Mouse (Mus musculus) limb, embryonic 10.5 days (tissue): ENCODE measurements around the gene Kif5a. TPM values are rescaled to one million over a fixed set of nuclear protein-coding genes. Genes with fewer than 3 reads are reported as not detected.
A peak's percentile ranks its signal among the peaks of the same experiment; 100 is the strongest.

Experiments used
- DNase-seq: peaks from one replicate; pipeline ENCODE4 v3.0.0-alpha.2; 2017; ENCODE audit warnings: low spot score
- H3K27ac ChIP-seq: fragments of 300-500 bp; sonication (generic); 2 replicates; pipeline ENCODE4 v1.5.1; 2016; ENCODE audit warnings: mild to moderate bottlenecking
- H3K27me3 ChIP-seq: fragments of 300-500 bp; sonication (generic); 2 replicates; pipeline ENCODE4 v1.6.1; 2016; ENCODE audit warnings: low read depth, mild to moderate bottlenecking; ENCODE audit not compliant: poor library complexity, severe bottlenecking
- H3K36me3 ChIP-seq: fragments of 300-500 bp; sonication (generic); 2 replicates; pipeline ENCODE4 v1.6.1; 2016; ENCODE audit warnings: mild to moderate bottlenecking, moderate library complexity
- H3K4me1 ChIP-seq: fragments of 300-500 bp; sonication (generic); 2 replicates; pipeline ENCODE4 v1.6.1; 2016
- H3K4me3 ChIP-seq: fragments of 300-500 bp; sonication (generic); 2 replicates; pipeline ENCODE4 v1.5.1; 2016; ENCODE audit warnings: mild to moderate bottlenecking, moderate library complexity
- H3K9me3 ChIP-seq: fragments of 300-500 bp; sonication (generic); replicated peaks from 2 replicates; pipeline ENCODE4 v1.6.1; 2016; ENCODE audit warnings: mild to moderate bottlenecking
- WGBS: fragments of 180-500 bp; shearing (Covaris S2); methylation state at CpG from one replicate; pipeline ENCODE4 v1.1.7; 2016; 5-methylcytosine and 5-hydroxymethylcytosine counted together
- polyA plus RNA-seq: library from polyadenylated mRNA; unstranded; fragments of >200 nt; fragmentation: Nextera tagmentation; extraction: Ambion mirVana; gene quantifications from 2 replicates; pipeline ENCODE4 v1.2.1, GENCODE M21; 2016

Gene Kif5a
- polyA plus RNA-seq, 1 experiment from 2014 or later, result 2.2 TPM

- H3K4me3 ChIP-seq, result no peak overlapping the region
- H3K36me3 ChIP-seq, result no peaks in the 10 kb centered on the region
- H3K27ac ChIP-seq, result no peak overlapping the region
- peaks cover 4% of the 10 kb centered on the region; the same call in 1 of the 2 replicates for H3K4me1 ChIP-seq
- 96% methylated on average over 11 of the region's 11 CpGs for WGBS
- DNase-seq, result no peak
- H3K9me3 ChIP-seq, result no peaks in the 10 kb centered on the region
- H3K27me3 ChIP-seq, result no peaks in the 10 kb centered on the region
These were observed 46.7 kb downstream of the Kif5a start for GRCm38 (mm10) chr10:127216456-127216855.

- 55% methylated on average over 1 of the region's 1 CpGs for WGBS
These were observed 48.7 kb downstream of the Kif5a start for GRCm38 (mm10) chr10:127214422-127214803.

GRCm38 (mm10) chr10:127213704-127214421 lies 49.3 kb downstream of the Kif5a start:
- Histone ChIP-seq H3K27me3 (no peaks in the 10 kb centered on the region), H3K36me3 (peaks cover 4% of the 10 kb centered on the region), H3K9me3 (no peaks in the 10 kb centered on the region), H3K4me1 (peaks cover 21% of the 10 kb centered on the region), H3K27ac (no peak overlapping the region), H3K4me3 (no peak overlapping the region)
- WGBS, result 85% methylated on average over 13 of the region's 13 CpGs
- no peak for DNase-seq

More at GRCm38 (mm10) chr10:127214422-127214803, 48.7 kb downstream of the Kif5a start:
- no peaks in the 10 kb centered on the region for H3K9me3 ChIP-seq
- H3K27me3 ChIP-seq, result no peaks in the 10 kb centered on the region
- peaks cover 21% of the 10 kb centered on the region for H3K4me1 ChIP-seq
- no peak overlapping the region for H3K4me3 ChIP-seq
- 0 out of 2 replicates have a peak, but pooled peaks cover 2% of the 10 kb centered on the region for H3K36me3 ChIP-seq
- H3K27ac ChIP-seq, result no peak overlapping the region
- DNase-seq, result no peak

- H3K4me1 ChIP-seq, result peaks cover 21% of the 10 kb centered on the region
- H3K4me3 ChIP-seq, result no peak overlapping the region
- no peak overlapping the region for H3K27ac ChIP-seq
- no peak for DNase-seq
- peaks cover 10% of the 10 kb centered on the region for H3K36me3 ChIP-seq
- no peaks in the 10 kb centered on the region for H3K27me3 ChIP-seq
- no peaks in the 10 kb centered on the region for H3K9me3 ChIP-seq
- WGBS, result 92% methylated on average over 8 of the region's 8 CpGs
These were observed 49.9 kb downstream of the Kif5a start for GRCm38 (mm10) chr10:127213272-127213671.

- Histone ChIP-seq H3K36me3 (peaks cover 28% of the 10 kb centered on the region), H3K27me3 (no peaks in the 10 kb centered on the region), H3K27ac (peak within 1 kb of the TSS; percentile 88), H3K9me3 (no peaks in the 10 kb centered on the region), H3K4me1 (peaks cover 21% of the 10 kb centered on the region), H3K4me3 (peak within 1 kb of the TSS; percentile 94)
- under 1% methylated on average over 47 of the region's 47 CpGs for WGBS
- peak; percentile 96 for DNase-seq
These were observed 51.7 kb downstream of the Kif5a start, which contains the start of gene Pip4k2c for GRCm38 (mm10) chr10:127211414-127211854. Pip4k2c (minus strand) TSS chr10:127211585.

- H3K4me3 ChIP-seq, result peak overlapping the region; percentile 94
- H3K27me3 ChIP-seq, result no peaks in the 10 kb centered on the region
- under 1% methylated on average over 25 of the region's 25 CpGs for WGBS
- H3K36me3 ChIP-seq, result peaks cover 33% of the 10 kb centered on the region
- peak overlapping the region; percentile 88 for H3K27ac ChIP-seq
- no peak for DNase-seq
- no peaks in the 10 kb centered on the region for H3K9me3 ChIP-seq
- H3K4me1 ChIP-seq, result peaks cover 21% of the 10 kb centered on the region
These were observed 52.2 kb downstream of the Kif5a start for GRCm38 (mm10) chr10:127210961-127211405.

GRCm38 (mm10) chr10:127209928-127210570 lies 53.1 kb downstream of the Kif5a start:
- Histone ChIP-seq H3K4me3 (peak overlapping the region; percentile 94), H3K36me3 (peaks cover 42% of the 10 kb centered on the region), H3K27ac (no peak overlapping the region), H3K27me3 (no peaks in the 10 kb centered on the region), H3K9me3 (no peaks in the 10 kb centered on the region), H3K4me1 (peaks cover 21% of the 10 kb centered on the region)
- 90% methylated on average over 13 of the region's 13 CpGs for WGBS
- DNase-seq, result no peak

- H3K27ac ChIP-seq, result no peak overlapping the region
- WGBS, result 93% methylated on average over 4 of the region's 4 CpGs
- H3K4me1 ChIP-seq, result peaks cover 21% of the 10 kb centered on the region
- no peak overlapping the region for H3K4me3 ChIP-seq
- H3K27me3 ChIP-seq, result no peaks in the 10 kb centered on the region
- H3K36me3 ChIP-seq, result peaks cover 53% of the 10 kb centered on the region
- no peak for DNase-seq
- H3K9me3 ChIP-seq, result no peaks in the 10 kb centered on the region
These were observed 54.2 kb downstream of the Kif5a start for GRCm38 (mm10) chr10:127208921-127209320.

GRCm38 (mm10) chr10:127205373-127205772 lies 57.8 kb downstream of the Kif5a start:
- 95% methylated on average over 10 of the region's 10 CpGs for WGBS
- Histone ChIP-seq H3K27me3 (no peaks in the 10 kb centered on the region), H3K4me1 (peaks cover 7% of the 10 kb centered on the region), H3K27ac (no peak overlapping the region), H3K36me3 (peaks cover 85% of the 10 kb centered on the region), H3K4me3 (no peak overlapping the region), H3K9me3 (no peaks in the 10 kb centered on the region)
- DNase-seq, result no peak

GRCm38 (mm10) chr10:127204589-127204988 lies 58.6 kb downstream of the Kif5a start:
- WGBS, result 95% methylated on average over 5 of the region's 5 CpGs
- Histone ChIP-seq H3K4me3 (no peak overlapping the region), H3K36me3 (peaks cover 92% of the 10 kb centered on the region), H3K4me1 (peaks cover 2% of the 10 kb centered on the region; the same call in 1 of the 2 replicates), H3K27me3 (no peaks in the 10 kb centered on the region), H3K9me3 (no peaks in the 10 kb centered on the region), H3K27ac (no peak overlapping the region)
- no peak for DNase-seq

- Histone ChIP-seq H3K4me3 (no peak overlapping the region), H3K4me1 (no peaks in the 10 kb centered on the region), H3K9me3 (no peaks in the 10 kb centered on the region), H3K36me3 (peaks cover 96% of the 10 kb centered on the region), H3K27me3 (no peaks in the 10 kb centered on the region), H3K27ac (no peak overlapping the region)
- DNase-seq, result no peak
- WGBS, result 97% methylated on average over 3 of the region's 3 CpGs
These were observed 60.0 kb downstream of the Kif5a start for GRCm38 (mm10) chr10:127203106-127203505.

GRCm38 (mm10) chr10:127200279-127200678 lies 62.9 kb downstream of the Kif5a start:
- Histone ChIP-seq H3K9me3 (no peaks in the 10 kb centered on the region), H3K27me3 (no peaks in the 10 kb centered on the region), H3K4me3 (no peak overlapping the region), H3K4me1 (peaks cover 11% of the 10 kb centered on the region), H3K27ac (no peak overlapping the region), H3K36me3 (peaks cover 79% of the 10 kb centered on the region)
- DNase-seq, result no peak
- WGBS, result 88% methylated on average over 8 of the region's 8 CpGs

GRCm38 (mm10) chr10:127199474-127199873 lies 63.7 kb downstream of the Kif5a start:
- Histone ChIP-seq H3K27ac (no peak overlapping the region), H3K9me3 (no peaks in the 10 kb centered on the region), H3K4me3 (no peak overlapping the region), H3K4me1 (peaks cover 19% of the 10 kb centered on the region), H3K36me3 (peaks cover 70% of the 10 kb centered on the region), H3K27me3 (no peaks in the 10 kb centered on the region)
- no peak for DNase-seq
- WGBS, result 88% methylated on average over 11 of the region's 11 CpGs
